Mouse (Mus musculus) kidney, embryonic 16.5 days (tissue): Measurements from ENCODE around the gene Trib2. TPM values are rescaled to one million over a fixed set of nuclear protein-coding genes. Genes with fewer than 3 reads are reported as not detected.

ENCODE experiments used
- ATAC-seq: fragments of 200-750 bp; cut with Nextera tagmentation; 2 replicates; pipeline ENCODE4 v1.8.0; 2017; ENCODE audit warnings: moderate TSS enrichment; ENCODE audit not compliant: low FRiP score, low TSS enrichment
- H3K27ac ChIP-seq: fragments of 300-500 bp; sonication (generic); 2 replicates; pipeline ENCODE4 v1.5.1; 2014; ENCODE audit warnings: low read length
- H3K27me3 ChIP-seq: fragments of 300-500 bp; sonication (generic); 2 replicates; pipeline ENCODE4 v1.6.1; 2014; ENCODE audit warnings: low read length, control low read depth, mixed read lengths; ENCODE audit not compliant: insufficient read depth
- H3K36me3 ChIP-seq: fragments of 300-500 bp; sonication (generic); 2 replicates; pipeline ENCODE4 v1.6.1; 2014; ENCODE audit warnings: low read length, control low read depth, mixed read lengths; ENCODE audit not compliant: insufficient read depth
- H3K4me1 ChIP-seq: fragments of 300-500 bp; sonication (generic); 2 replicates; pipeline ENCODE4 v1.6.1; 2014; ENCODE audit warnings: low read length, control low read depth, mixed read lengths; ENCODE audit not compliant: insufficient read depth
- H3K4me2 ChIP-seq: fragments of 300-500 bp; sonication (generic); replicated peaks from 2 replicates; pipeline ENCODE4 v1.6.1; 2014; ENCODE audit warnings: low read depth, low read length
- H3K4me3 ChIP-seq: fragments of 300-500 bp; sonication (generic); 2 replicates; pipeline ENCODE4 v1.5.1; 2014; ENCODE audit warnings: mild to moderate bottlenecking, low read length
- H3K9ac ChIP-seq: fragments of 300-500 bp; sonication (generic); replicated peaks from 2 replicates; pipeline ENCODE4 v1.6.1; 2014; ENCODE audit warnings: low read length
- H3K9me3 ChIP-seq: fragments of 300-500 bp; sonication (generic); 2 replicates; pipeline ENCODE4 v1.6.1; 2016; ENCODE audit warnings: low read length, control low read depth
- WGBS: fragments of 180-500 bp; shearing (Covaris S2); extraction: QIAGEN DNeasy Blood & Tissue Kit; methylation state at CpG from one replicate; pipeline ENCODE4 v1.1.7; 2014; 5-methylcytosine and 5-hydroxymethylcytosine counted together
- polyA plus RNA-seq: library from polyadenylated mRNA; unstranded; fragments of >200 nt; fragmentation: Nextera tagmentation; extraction: Ambion mirVana; gene quantifications from 2 replicates; pipeline ENCODE4 v1.2.1, GENCODE M21; 2015

The Trib2 gene
- polyA plus RNA-seq, 1 experiment from 2014 or later, result 58.6 TPM

DNA sequence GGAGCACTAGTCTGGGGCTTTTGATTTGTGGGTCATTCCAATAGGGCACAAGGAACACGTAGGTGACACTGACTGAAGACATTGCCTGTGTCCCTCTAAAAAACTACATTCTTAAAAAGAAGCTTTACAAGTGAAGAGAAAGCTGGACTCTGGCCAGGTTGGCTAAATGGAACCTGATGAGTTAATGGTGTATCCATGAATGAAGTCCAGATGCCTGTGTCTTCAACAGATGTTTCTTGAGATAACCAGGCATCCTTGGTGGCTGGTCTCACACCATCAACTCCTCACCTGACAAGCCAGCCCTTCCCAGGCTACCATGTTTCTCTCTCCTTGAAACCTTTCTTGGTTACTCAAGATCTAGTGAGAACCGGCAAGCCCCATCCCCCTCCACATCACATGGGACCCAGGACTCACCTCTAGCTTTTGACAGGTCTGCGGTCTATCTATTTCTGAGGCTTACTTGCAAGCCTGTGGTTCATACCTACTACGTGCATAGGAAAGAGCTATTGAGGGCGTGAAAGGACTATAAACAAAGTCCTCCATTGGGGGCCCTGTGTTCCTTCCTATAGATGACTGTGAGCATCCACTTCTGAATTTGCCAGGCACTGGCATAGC is 8.4 kb downstream of the Trib2 start:
- Histone ChIP-seq H3K9ac (no peak overlapping the region), H3K4me1 (peaks cover 28% of the 10 kb centered on the region), H3K36me3 (peaks cover 39% of the 10 kb centered on the region), H3K9me3 (no peaks in the 10 kb centered on the region), H3K27ac (no peak overlapping the region), H3K4me3 (no peak overlapping the region), H3K27me3 (no peaks in the 10 kb centered on the region), H3K4me2 (no peak overlapping the region)
- WGBS, result 88% methylated on average over 5 of the region's 5 CpGs
- no peak for ATAC-seq

- Histone ChIP-seq H3K9me3 (no peaks in the 10 kb centered on the region), H3K27ac (no peak overlapping the region), H3K9ac (no peak overlapping the region), H3K27me3 (no peaks in the 10 kb centered on the region), H3K4me2 (no peak overlapping the region), H3K4me3 (no peak overlapping the region), H3K36me3 (peaks cover 55% of the 10 kb centered on the region), H3K4me1 (peaks cover 25% of the 10 kb centered on the region; the same call in 1 of the 2 replicates)
- 32% methylated on average over 1 of the region's 1 CpGs for WGBS
- no peak for ATAC-seq
Measured at GRCm38 (mm10) chr12:15804931-15805331, 11.8 kb downstream of the Trib2 start.

DNA sequence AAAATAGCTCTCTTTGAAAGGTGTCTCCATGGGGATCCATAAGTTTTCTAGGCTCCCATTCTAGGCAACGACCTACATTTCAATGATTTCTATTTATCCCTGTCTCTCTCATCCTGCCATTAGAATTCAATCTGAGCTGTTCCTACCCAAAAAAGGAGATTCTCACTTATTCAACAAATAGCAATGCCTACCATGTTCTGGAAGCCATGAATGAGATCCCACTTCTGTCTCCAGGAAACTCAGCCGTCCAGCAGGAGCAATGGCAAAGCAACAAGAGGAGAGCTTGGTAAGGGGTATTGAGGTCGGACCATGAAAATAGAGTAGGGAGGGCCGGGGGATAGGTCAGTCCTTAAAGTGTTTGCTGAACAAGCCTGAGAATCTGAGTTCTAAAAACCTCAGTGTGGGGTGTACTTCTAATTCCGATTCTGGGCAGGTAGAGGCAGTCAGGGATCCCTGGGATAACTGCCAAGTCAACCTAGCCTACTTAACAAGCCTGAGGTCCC is 12.7 kb downstream of the Trib2 start:
- Histone ChIP-seq H3K4me1 (peaks cover 25% of the 10 kb centered on the region; the same call in 1 of the 2 replicates), H3K27ac (no peak overlapping the region), H3K9ac (no peak overlapping the region), H3K27me3 (no peaks in the 10 kb centered on the region), H3K36me3 (peaks cover 51% of the 10 kb centered on the region), H3K9me3 (no peaks in the 10 kb centered on the region), H3K4me2 (no peak overlapping the region), H3K4me3 (no peak overlapping the region)
- 88% methylated on average over 5 of the region's 5 CpGs for WGBS
- no peak for ATAC-seq

- H3K4me2 ChIP-seq, result no peak overlapping the region
- no peaks in the 10 kb centered on the region for H3K9me3 ChIP-seq
- no peak for ATAC-seq
- H3K9ac ChIP-seq, result no peak overlapping the region
- H3K4me1 ChIP-seq, result peaks cover 25% of the 10 kb centered on the region; the same call in 1 of the 2 replicates
- no peaks in the 10 kb centered on the region for H3K27me3 ChIP-seq
- 89% methylated on average over 4 of the region's 4 CpGs for WGBS
- peaks cover 45% of the 10 kb centered on the region for H3K36me3 ChIP-seq
- H3K4me3 ChIP-seq, result no peak overlapping the region
- H3K27ac ChIP-seq, result no peak overlapping the region
Measured at GRCm38 (mm10) chr12:15801571-15801930, 15.2 kb downstream of the Trib2 start.

DNA sequence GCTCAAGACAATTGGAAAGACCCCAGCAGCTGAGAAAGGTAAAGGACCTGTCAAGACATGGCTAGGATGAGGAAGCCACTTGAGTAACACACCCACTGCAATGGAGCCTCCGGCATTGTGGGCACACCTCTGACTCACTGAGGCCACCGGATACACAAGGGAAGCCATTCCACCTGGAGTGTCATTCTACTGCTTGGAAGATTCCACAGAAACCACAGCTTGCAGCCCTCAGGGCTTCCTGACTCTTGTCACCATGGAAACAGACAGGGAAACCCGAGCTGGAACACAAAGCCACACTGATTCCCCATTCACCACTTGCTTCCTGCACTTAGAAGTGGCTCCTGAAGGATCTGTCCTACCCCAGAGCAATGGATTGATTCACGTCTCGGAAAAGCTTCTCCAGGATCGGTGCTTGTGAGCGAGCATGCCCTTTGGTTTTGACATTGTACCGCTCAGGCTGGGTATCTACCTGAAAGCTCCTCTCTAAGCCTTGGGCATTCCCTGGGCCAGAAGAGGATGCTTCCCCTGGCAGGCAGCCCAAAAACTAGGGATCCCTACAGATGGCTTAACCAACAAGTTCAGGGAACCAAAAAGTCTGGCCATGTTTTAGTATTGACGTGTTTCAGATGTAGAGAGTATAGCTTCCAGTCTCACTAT is 15.7 kb downstream of the Trib2 start:
- 45% methylated on average over 9 of the region's 9 CpGs for WGBS
- Histone ChIP-seq H3K9me3 (no peaks in the 10 kb centered on the region), H3K27me3 (no peaks in the 10 kb centered on the region), H3K4me3 (no peak overlapping the region), H3K4me1 (peaks cover 25% of the 10 kb centered on the region; the same call in 1 of the 2 replicates), H3K36me3 (peaks cover 47% of the 10 kb centered on the region), H3K4me2 (no peak overlapping the region), H3K27ac (peak overlapping the region; percentile 51; the same call in 1 of the 2 replicates), H3K9ac (no peak overlapping the region)
- peak; percentile 55 for ATAC-seq

GRCm38 (mm10) chr12:15800196-15800913 is 16.4 kb downstream of the Trib2 start:
- Histone ChIP-seq H3K4me1 (peaks cover 23% of the 10 kb centered on the region; the same call in 1 of the 2 replicates), H3K4me2 (no peak overlapping the region), H3K36me3 (peaks cover 47% of the 10 kb centered on the region), H3K27ac (peak overlapping the region; percentile 51), H3K27me3 (no peaks in the 10 kb centered on the region), H3K9ac (no peak overlapping the region), H3K9me3 (no peaks in the 10 kb centered on the region), H3K4me3 (no peak overlapping the region)
- 0 out of 2 replicates have a peak, but pooled peaks have one; percentile 6 for ATAC-seq
- WGBS, result 69% methylated on average over 4 of the region's 4 CpGs

DNA sequence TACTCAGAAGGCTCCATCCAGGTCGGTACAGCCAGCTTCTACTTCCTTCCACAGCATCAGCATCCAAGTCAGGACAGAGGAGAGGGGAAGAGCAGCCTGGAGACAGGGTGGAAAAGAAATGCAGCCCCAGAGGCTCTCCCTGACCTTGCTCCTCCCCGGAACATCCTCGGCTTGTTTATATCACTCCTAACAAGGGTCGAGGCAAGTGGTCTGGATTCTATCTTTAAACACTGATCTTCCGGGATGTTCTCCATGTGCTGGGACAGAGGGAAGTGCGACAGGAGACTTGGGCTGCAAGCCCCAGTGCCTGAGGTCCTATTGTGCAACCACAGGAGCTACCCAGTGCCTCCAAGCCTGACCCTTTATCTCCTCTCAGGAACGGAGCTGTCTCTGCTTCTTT is 18.7 kb downstream of the Trib2 start:
- Histone ChIP-seq H3K9ac (no peak overlapping the region), H3K4me3 (no peak overlapping the region), H3K27me3 (no peaks in the 10 kb centered on the region), H3K4me1 (peaks cover 14% of the 10 kb centered on the region; the same call in 1 of the 2 replicates), H3K4me2 (no peak overlapping the region), H3K9me3 (no peaks in the 10 kb centered on the region), H3K36me3 (peaks cover 52% of the 10 kb centered on the region), H3K27ac (no peak overlapping the region)
- 64% methylated on average over 7 of the region's 7 CpGs for WGBS
- no peak; the same call in 1 of the 2 replicates for ATAC-seq

DNA sequence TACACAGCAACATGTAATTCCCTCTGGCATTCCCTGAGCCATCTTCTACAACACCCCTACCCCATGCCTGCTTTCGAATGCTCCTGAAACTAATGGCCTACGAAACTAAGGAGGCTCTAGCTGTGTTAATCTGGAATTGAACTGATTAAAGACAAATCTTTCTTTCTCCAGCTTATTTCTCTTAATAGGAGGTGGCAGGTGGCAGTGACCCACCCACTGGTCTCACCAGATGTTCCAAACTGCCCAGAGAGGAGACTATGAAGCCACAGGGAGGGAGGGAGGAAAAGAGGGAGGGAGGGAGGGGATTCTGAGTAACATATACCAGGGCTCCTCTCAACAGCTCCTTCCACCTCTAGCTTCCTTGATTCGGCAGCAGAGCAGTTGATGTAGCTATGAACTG is 20.8 kb downstream of the Trib2 start:
- Histone ChIP-seq H3K27me3 (no peaks in the 10 kb centered on the region), H3K4me3 (no peak overlapping the region), H3K27ac (no peak overlapping the region), H3K4me1 (peaks cover 5% of the 10 kb centered on the region; the same call in 1 of the 2 replicates), H3K4me2 (no peak overlapping the region), H3K9ac (no peak overlapping the region), H3K36me3 (peaks cover 56% of the 10 kb centered on the region), H3K9me3 (no peaks in the 10 kb centered on the region)
- ATAC-seq, result no peak
- WGBS, result 80% methylated on average over 3 of the region's 3 CpGs

DNA sequence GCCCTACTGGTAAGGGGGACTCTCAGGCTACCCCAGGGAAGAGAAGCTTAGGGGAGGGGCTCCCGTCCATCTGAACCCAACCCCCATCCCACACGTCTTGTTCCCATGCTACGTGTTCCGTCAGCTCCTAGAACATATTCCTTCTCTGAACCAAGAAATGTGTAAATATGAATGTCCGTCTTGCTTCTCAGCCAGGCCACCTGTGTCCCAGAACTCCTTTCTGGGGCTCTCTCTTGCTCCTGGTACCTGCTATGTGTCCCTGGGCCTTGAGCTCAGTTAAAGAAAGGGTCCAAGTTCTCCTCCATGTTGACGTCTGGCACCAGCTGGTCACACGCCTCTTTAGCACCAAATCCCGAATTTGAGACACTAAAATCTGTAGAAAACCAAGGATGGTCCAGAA is 23.4 kb downstream of the Trib2 start:
- ATAC-seq, result no peak
- Histone ChIP-seq H3K4me3 (no peak overlapping the region), H3K27ac (no peak overlapping the region), H3K4me1 (no peaks in the 10 kb centered on the region; the same call in 1 of the 2 replicates), H3K27me3 (no peaks in the 10 kb centered on the region), H3K36me3 (peaks cover 52% of the 10 kb centered on the region), H3K9me3 (no peaks in the 10 kb centered on the region), H3K4me2 (no peak overlapping the region), H3K9ac (no peak overlapping the region)
- WGBS, result 81% methylated on average over 8 of the region's 8 CpGs
